Mouse (Mus musculus) heart, embryonic 14.5 days (tissue): Measurements from ENCODE around the gene Ndufb10. TPM values are rescaled to one million over a fixed set of nuclear protein-coding genes. Genes with fewer than 3 reads are reported as not detected.
A peak's percentile ranks its signal among the peaks of the same experiment; 100 is the strongest.

Source experiments
- ATAC-seq: fragments of 200-750 bp; cut with Nextera tagmentation; 2 replicates; pipeline ENCODE4 v1.8.0; 2017; ENCODE audit warnings: low read depth, moderate TSS enrichment; ENCODE audit not compliant: insufficient number of reproducible peaks, insufficient read depth, low FRiP score
- H3K27ac ChIP-seq, 2 experiments: fragments of 200-500 bp in 1 of 2; fragments of 300-500 bp in 1 of 2; sonication (generic) in 1 of 2; replicated peaks in 1 of 2; 2 replicates each; pipeline ENCODE4 v1.5.1; 2012 to 2014; ENCODE audit warnings: low read depth in 2 of 2, low read length in 2 of 2, control low read depth in 1 of 2, mild to moderate bottlenecking in 1 of 2, mixed read lengths in 1 of 2; ENCODE audit not compliant: control insufficient read depth in 1 of 2, insufficient read depth in 1 of 2
- H3K27me3 ChIP-seq: fragments of 300-500 bp; sonication (generic); 2 replicates; pipeline ENCODE4 v1.6.1; 2014; ENCODE audit warnings: mild to moderate bottlenecking, low read length, control low read depth; ENCODE audit not compliant: control insufficient read depth, insufficient read depth
- H3K36me3 ChIP-seq: fragments of 300-500 bp; sonication (generic); 2 replicates; pipeline ENCODE4 v1.6.1; 2014; ENCODE audit warnings: mild to moderate bottlenecking, control low read depth, low read length, mixed read lengths; ENCODE audit not compliant: control insufficient read depth, insufficient read depth
- H3K4me1 ChIP-seq, 2 experiments: fragments of 200-500 bp in 1 of 2; fragments of 300-500 bp in 1 of 2; sonication (generic) in 1 of 2; 2 replicates each; pipeline ENCODE4 v1.6.1; 2012 to 2014; ENCODE audit warnings: low read length in 2 of 2, control low read depth in 1 of 2, mixed read lengths in 1 of 2; ENCODE audit not compliant: control insufficient read depth in 2 of 2, insufficient read depth in 2 of 2
- H3K4me2 ChIP-seq: fragments of 300-500 bp; sonication (generic); 2 replicates; pipeline ENCODE4 v1.6.1; 2014; ENCODE audit warnings: mild to moderate bottlenecking, low read length
- H3K4me3 ChIP-seq, 2 experiments: fragments of 200-500 bp in 1 of 2; fragments of 300-500 bp in 1 of 2; sonication (generic) in 1 of 2; 2 replicates each; pipeline ENCODE4 v1.5.1; 2012 to 2014; ENCODE audit warnings: low read length in 2 of 2, mild to moderate bottlenecking in 2 of 2, control low read depth in 1 of 2, low read depth in 1 of 2, moderate library complexity in 1 of 2; ENCODE audit not compliant: control insufficient read depth in 1 of 2, insufficient read depth in 1 of 2
- H3K9ac ChIP-seq: fragments of 300-500 bp; sonication (generic); 2 replicates; pipeline ENCODE4 v1.6.1; 2014; ENCODE audit warnings: mild to moderate bottlenecking, low read length
- H3K9me3 ChIP-seq: fragments of 300-500 bp; sonication (generic); 2 replicates; pipeline ENCODE4 v1.6.1; 2016; ENCODE audit warnings: low read length, control low read depth; ENCODE audit not compliant: control insufficient read depth
- WGBS: fragments of 180-500 bp; shearing (Covaris S2); extraction: QIAGEN DNeasy Blood & Tissue Kit; methylation state at CpG from one replicate; pipeline ENCODE4 v1.1.7; 2014; 5-methylcytosine and 5-hydroxymethylcytosine counted together
- polyA plus RNA-seq: library from polyadenylated mRNA; unstranded; fragments of >200 nt; fragmentation: Nextera tagmentation; extraction: Ambion mirVana; gene quantifications from 2 replicates; pipeline ENCODE4 v1.2.1, GENCODE M21; 2014

Ndufb10 gene
- polyA plus RNA-seq, 1 experiment from 2014 or later, result 564 TPM

GRCm38 (mm10) chr17:24732233-24732935, 8.1 kb upstream of the Ndufb10 start:
- H3K36me3 ChIP-seq, result no peaks in the 10 kb centered on the region

GRCm38 (mm10) chr17:24730787-24731186, 6.5 kb upstream of the Ndufb10 start:
- no peaks in the 10 kb centered on the region for H3K36me3 ChIP-seq
- H3K4me1 ChIP-seq, result peaks cover 9 to 13% of the 10 kb centered on the region in 2 experiments
- H3K9ac ChIP-seq, result no peak overlapping the region
- ATAC-seq, result no peak
- H3K27ac ChIP-seq, result no peak overlapping the region
- no peak overlapping the region for H3K4me2 ChIP-seq
- no peaks in the 10 kb centered on the region for H3K27me3 ChIP-seq
- no peak overlapping the region for H3K4me3 ChIP-seq
- WGBS, result 78% methylated on average over 14 of the region's 14 CpGs
- no peaks in the 10 kb centered on the region for H3K9me3 ChIP-seq

More at GRCm38 (mm10) chr17:24732233-24732935, 8.1 kb upstream of the Ndufb10 start:
- Histone ChIP-seq H3K4me3 (no peak overlapping the region), H3K4me2 (0 out of 2 replicates have a peak overlapping the region, but pooled peaks have one; percentile 7), H3K4me1 (peaks cover 13 to 22% of the 10 kb centered on the region in 2 experiments), H3K27me3 (no peaks in the 10 kb centered on the region), H3K27ac (peak overlapping the region; percentile 49 to 68), H3K9ac (peak overlapping the region; percentile 5; the same call in 1 of the 2 replicates), H3K9me3 (no peaks in the 10 kb centered on the region)
- no peak for ATAC-seq
- WGBS, result 67% methylated on average over 12 of the region's 12 CpGs

- ATAC-seq, result no peak
These were observed 4.8 kb upstream of the Ndufb10 start for GRCm38 (mm10) chr17:24729067-24729466.

GRCm38 (mm10) chr17:24728184-24728583, 3.9 kb upstream of the Ndufb10 start:
- WGBS, result 67% methylated on average over 17 of the region's 17 CpGs
- H3K36me3 ChIP-seq, result no peaks in the 10 kb centered on the region
- no peak for ATAC-seq

More at GRCm38 (mm10) chr17:24729067-24729466, 4.8 kb upstream of the Ndufb10 start:
- H3K4me3 ChIP-seq, result no peak overlapping the region
- H3K4me1 ChIP-seq, result peaks cover 11 to 15% of the 10 kb centered on the region in 2 experiments
- no peaks in the 10 kb centered on the region for H3K27me3 ChIP-seq
- H3K9me3 ChIP-seq, result no peaks in the 10 kb centered on the region
- H3K36me3 ChIP-seq, result no peaks in the 10 kb centered on the region
- H3K9ac ChIP-seq, result no peak overlapping the region
- 52% methylated on average over 6 of the region's 6 CpGs for WGBS
- no peak overlapping the region for H3K4me2 ChIP-seq
- no peak overlapping the region for H3K27ac ChIP-seq

GRCm38 (mm10) chr17:24727618-24728017, 3.3 kb upstream of the Ndufb10 start, which contains the start of gene Rpl3l:
TSS of gene Rpl3l (plus strand) at chr17:24727820.
- Histone ChIP-seq H3K9ac (no peak within 1 kb of the TSS), H3K36me3 (peaks cover 1% of the 10 kb centered on the region), H3K27me3 (no peaks in the 10 kb centered on the region), H3K4me3 (no peak within 1 kb of the TSS), H3K4me2 (no peak within 1 kb of the TSS), H3K27ac (no peak within 1 kb of the TSS), H3K4me1 (peaks cover 10 to 21% of the 10 kb centered on the region in 2 experiments), H3K9me3 (no peaks in the 10 kb centered on the region)
- no peak for ATAC-seq
- whole genome bisulfite sequencing, result 62% methylated on average over 2 of the region's 2 CpGs

More at GRCm38 (mm10) chr17:24728184-24728583, 3.9 kb upstream of the Ndufb10 start:
- Histone ChIP-seq H3K9me3 (no peaks in the 10 kb centered on the region), H3K4me3 (no peak overlapping the region), H3K27me3 (no peaks in the 10 kb centered on the region), H3K4me2 (no peak overlapping the region), H3K4me1 (peaks cover 11 to 18% of the 10 kb centered on the region in 2 experiments), H3K27ac (no peak overlapping the region), H3K9ac (no peak overlapping the region)

- Histone ChIP-seq H3K27me3 (no peaks in the 10 kb centered on the region), H3K4me3 (no peak overlapping the region), H3K9ac (no peak overlapping the region), H3K36me3 (peaks cover 19% of the 10 kb centered on the region), H3K27ac (no peak overlapping the region), H3K4me2 (no peak overlapping the region), H3K9me3 (no peaks in the 10 kb centered on the region), H3K4me1 (peaks cover 6 to 24% of the 10 kb centered on the region in 2 experiments)
- ATAC-seq, result no peak
- 69% methylated on average over 3 of the region's 3 CpGs for WGBS
These were observed 1.5 kb upstream of the Ndufb10 start for GRCm38 (mm10) chr17:24725637-24726390.

- Histone ChIP-seq H3K9ac (peak overlapping the region; percentile 99), H3K36me3 (peaks cover 22% of the 10 kb centered on the region), H3K9me3 (no peaks in the 10 kb centered on the region), H3K27ac (peak overlapping the region; percentile 86 to 94), H3K27me3 (no peaks in the 10 kb centered on the region), H3K4me1 (peaks cover 6 to 26% of the 10 kb centered on the region in 2 experiments), H3K4me3 (peak overlapping the region; percentile 86 to 89), H3K4me2 (peak overlapping the region; percentile 74)
- WGBS, result 0% methylated on average over 15 of the region's 15 CpGs
- ATAC-seq, result peak; percentile 0; the same call in 1 of the 2 replicates
These were observed 447 bp downstream of the Ndufb10 start for GRCm38 (mm10) chr17:24723881-24724180.
